Mouse (Mus musculus) myocyte (in vitro differentiated cells): Measurements from ENCODE around the gene Prkn.

ENCODE experiments used
- CEBPB ChIP-seq: IDR thresholded peaks from 2 replicates; pipeline ENCODE4 v1.6.1; 2011; ENCODE audit warnings: mild to moderate bottlenecking, moderate library complexity; ENCODE audit not compliant: poor library complexity, insufficient read depth, severe bottlenecking
- E2F4 ChIP-seq: IDR thresholded peaks from one replicate; pipeline ENCODE4 v1.6.1; 2011; ENCODE audit warnings: mild to moderate bottlenecking, control low read depth, moderate library complexity; ENCODE audit not compliant: insufficient read depth
- MAX ChIP-seq: IDR thresholded peaks from one replicate; pipeline ENCODE4 v1.6.1; 2011; ENCODE audit warnings: low read depth, mild to moderate bottlenecking, control low read depth
- MYOD1 ChIP-seq, 3 experiments: IDR thresholded peaks; one replicate each; pipeline ENCODE4 v1.6.1; 2011; ENCODE audit warnings: control low read depth in 2 of 3, low read depth in 2 of 3, mild to moderate bottlenecking in 2 of 3, moderate library complexity in 1 of 3; ENCODE audit not compliant: insufficient read length in 2 of 3, control insufficient read depth in 1 of 3
- MYOG ChIP-seq, 3 experiments: IDR thresholded peaks; one replicate each; pipeline ENCODE4 v1.6.1; 2011; ENCODE audit warnings: control low read depth in 2 of 3, low read depth in 2 of 3, mild to moderate bottlenecking in 2 of 3; ENCODE audit not compliant: insufficient read length in 2 of 3, control insufficient read depth in 1 of 3, insufficient read depth in 1 of 3
- POLR2A ChIP-seq: IDR thresholded peaks from one replicate; pipeline ENCODE4 v1.6.1; 2011; ENCODE audit warnings: low read depth, mild to moderate bottlenecking, control low read depth, moderate library complexity; ENCODE audit not compliant: insufficient read length
- POLR2AphosphoS2 ChIP-seq: IDR thresholded peaks from one replicate; pipeline ENCODE4 v1.6.1; 2011; ENCODE audit warnings: low read depth, control low read depth; ENCODE audit not compliant: insufficient read length
- SRF ChIP-seq: IDR thresholded peaks from one replicate; pipeline ENCODE4 v1.6.1; 2011; ENCODE audit warnings: low read depth; ENCODE audit not compliant: control insufficient read depth, insufficient read length
- TCF3 ChIP-seq: IDR thresholded peaks from one replicate; pipeline ENCODE4 v1.6.1; 2011; ENCODE audit warnings: low read depth, control low read depth; ENCODE audit not compliant: insufficient read length
- USF1 ChIP-seq: IDR thresholded peaks from one replicate; pipeline ENCODE4 v1.6.1; 2011; ENCODE audit warnings: low read depth, mild to moderate bottlenecking, control low read depth, moderate library complexity

DNA sequence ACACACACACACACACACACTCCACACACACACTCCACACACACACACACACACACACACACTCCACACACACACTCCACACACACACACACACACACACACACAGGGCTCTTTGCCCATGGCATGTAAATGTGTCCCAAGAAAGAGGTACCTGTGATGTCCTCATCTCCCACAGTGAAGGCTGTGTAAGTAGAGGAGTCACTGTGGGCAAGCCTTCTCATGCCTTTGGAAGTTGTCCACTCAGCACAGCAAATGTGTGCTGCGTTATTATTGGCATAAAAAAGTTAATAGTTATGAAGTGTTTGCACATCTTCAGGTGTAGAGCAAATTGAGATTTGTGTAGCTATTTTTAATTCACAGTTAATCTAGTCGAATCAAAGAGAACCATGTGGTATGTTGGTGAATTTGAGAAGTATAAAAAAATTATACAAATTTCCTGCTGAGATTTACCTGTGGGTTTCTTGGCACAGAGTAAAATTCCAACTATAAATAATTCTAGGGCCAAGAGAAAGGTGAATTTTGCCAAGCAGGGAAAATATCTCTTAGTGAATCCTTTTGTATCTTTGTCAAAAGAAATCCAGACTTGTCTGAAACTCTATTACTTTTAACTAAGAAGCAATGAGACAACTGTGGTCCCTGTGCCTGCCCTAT is 562.2 kb downstream of the Prkn start:
- no peak for TF ChIP-seq TCF3
- no peak for TF ChIP-seq E2F4
- no peak for TF ChIP-seq MYOD1 (IDR thresholded peaks at IDR 0.05; ENCODE audit: control insufficient read depth in 1 of 3, insufficient read length in 2 of 3, low read depth in 2 of 3)
- TF ChIP-seq POLR2A: no peak
- TF ChIP-seq MAX: no peak
- TF ChIP-seq USF1: no peak
- TF ChIP-seq POLR2AphosphoS2: no peak
- TF ChIP-seq MYOG (IDR thresholded peaks at IDR 0.05; ENCODE audit: control insufficient read depth in 1 of 3, insufficient read depth in 1 of 3, insufficient read length in 2 of 3, low read depth in 2 of 3): no peak
- no peak for TF ChIP-seq SRF
- no peak for TF ChIP-seq CEBPB
